Mouse (Mus musculus): ENCODE results near the gene Gxylt2. TPM values are rescaled to one million over a fixed set of nuclear protein-coding genes. Genes with fewer than 3 reads are reported as not detected.

Gxylt2 gene
- polyA plus RNA-seq, 1 experiment = 0.43 TPM

- H3K4me1 ChIP-seq (ENCODE audit: control insufficient read depth, insufficient read depth, insufficient read length, low read length) = peaks cover 2% of the 10 kb centered on the region; the same call in 1 of the 2 replicates
- WGBS = 9% methylated on average over 7 of the region's 7 CpGs
- no peaks in the 10 kb centered on the region for H3K36me3 ChIP-seq (ENCODE audit: control insufficient read depth, insufficient read depth, low read length)
- no peak overlapping the region for H3K27ac ChIP-seq (ENCODE audit: insufficient read depth, low read depth, low read length)
- TF ChIP-seq CTCF (IDR thresholded peaks at IDR 0.05; ENCODE audit: extremely low read depth, insufficient read length, insufficient replicate concordance, low read depth, low read length) (no peak), POLR2A (IDR thresholded peaks at IDR 0.05; ENCODE audit: low read depth, low read length) (no peak)
- H3K27me3 ChIP-seq (ENCODE audit: control insufficient read depth, insufficient read depth, low read length) = no peaks in the 10 kb centered on the region
- H3K4me3 ChIP-seq (ENCODE audit: low read depth, low read length) = no peak overlapping the region
Observed at GRCm38 (mm10) chr6:100671401-100671800, 33.1 kb upstream of the Gxylt2 start.

GRCm38 (mm10) chr6:100674974-100675373 lies 29.6 kb upstream of the Gxylt2 start:
- Histone ChIP-seq H3K4me3 (ENCODE audit: low read depth, low read length) (no peak overlapping the region), H3K27me3 (ENCODE audit: control insufficient read depth, insufficient read depth, low read length) (no peaks in the 10 kb centered on the region), H3K27ac (ENCODE audit: insufficient read depth, low read depth, low read length) (no peak overlapping the region), H3K4me1 (ENCODE audit: control insufficient read depth, insufficient read depth, insufficient read length, low read length) (peaks cover 2% of the 10 kb centered on the region; the same call in 1 of the 2 replicates), H3K36me3 (ENCODE audit: control insufficient read depth, insufficient read depth, low read length) (no peaks in the 10 kb centered on the region)
- 7% methylated on average over 6 of the region's 6 CpGs for WGBS
- no peak for TF ChIP-seq CTCF (IDR thresholded peaks at IDR 0.05; ENCODE audit: extremely low read depth, insufficient read length, insufficient replicate concordance, low read depth, low read length)
- no peak for TF ChIP-seq POLR2A (IDR thresholded peaks at IDR 0.05; ENCODE audit: low read depth, low read length)

GRCm38 (mm10) chr6:100676461-100676860 lies 28.1 kb upstream of the Gxylt2 start:
- Histone ChIP-seq H3K4me3 (ENCODE audit: low read depth, low read length) (no peak overlapping the region), H3K4me1 (ENCODE audit: control insufficient read depth, insufficient read depth, insufficient read length, low read length) (no peaks in the 10 kb centered on the region; the same call in 1 of the 2 replicates), H3K36me3 (ENCODE audit: control insufficient read depth, insufficient read depth, low read length) (no peaks in the 10 kb centered on the region), H3K27me3 (ENCODE audit: control insufficient read depth, insufficient read depth, low read length) (no peaks in the 10 kb centered on the region), H3K27ac (ENCODE audit: insufficient read depth, low read depth, low read length) (no peak overlapping the region)
- TF ChIP-seq POLR2A (IDR thresholded peaks at IDR 0.05; ENCODE audit: low read depth, low read length) (no peak), CTCF (IDR thresholded peaks at IDR 0.05; ENCODE audit: extremely low read depth, insufficient read length, insufficient replicate concordance, low read depth, low read length) (no peak)
- WGBS = 94% methylated on average over 7 of the region's 7 CpGs

- Histone ChIP-seq H3K36me3 (ENCODE audit: control insufficient read depth, insufficient read depth, low read length) (no peaks in the 10 kb centered on the region), H3K4me1 (ENCODE audit: control insufficient read depth, insufficient read depth, insufficient read length, low read length) (no peaks in the 10 kb centered on the region; the same call in 1 of the 2 replicates), H3K27ac (ENCODE audit: insufficient read depth, low read depth, low read length) (no peak overlapping the region), H3K4me3 (ENCODE audit: low read depth, low read length) (no peak overlapping the region), H3K27me3 (ENCODE audit: control insufficient read depth, insufficient read depth, low read length) (no peaks in the 10 kb centered on the region)
- 87% methylated on average over 2 of the region's 2 CpGs for WGBS
- TF ChIP-seq POLR2A (IDR thresholded peaks at IDR 0.05; ENCODE audit: low read depth, low read length) (no peak), CTCF (IDR thresholded peaks at IDR 0.05; ENCODE audit: extremely low read depth, insufficient read length, insufficient replicate concordance, low read depth, low read length) (no peak)
Observed at GRCm38 (mm10) chr6:100678636-100679035, 25.9 kb upstream of the Gxylt2 start.

- H3K27ac ChIP-seq (ENCODE audit: insufficient read depth, low read depth, low read length) = no peak overlapping the region
- no peaks in the 10 kb centered on the region for H3K4me1 ChIP-seq (ENCODE audit: control insufficient read depth, insufficient read depth, insufficient read length, low read length)
- H3K4me3 ChIP-seq (ENCODE audit: low read depth, low read length) = no peak overlapping the region
- 81% methylated on average over 2 of the region's 2 CpGs for WGBS
- H3K27me3 ChIP-seq (ENCODE audit: control insufficient read depth, insufficient read depth, low read length) = no peaks in the 10 kb centered on the region
- H3K36me3 ChIP-seq (ENCODE audit: control insufficient read depth, insufficient read depth, low read length) = no peaks in the 10 kb centered on the region
- TF ChIP-seq CTCF (IDR thresholded peaks at IDR 0.05; ENCODE audit: extremely low read depth, insufficient read length, insufficient replicate concordance, low read depth, low read length) (no peak), POLR2A (IDR thresholded peaks at IDR 0.05; ENCODE audit: low read depth, low read length) (no peak)
Observed at GRCm38 (mm10) chr6:100686341-100686740, 18.2 kb upstream of the Gxylt2 start.

GRCm38 (mm10) chr6:100699986-100700385 lies 4.5 kb upstream of the Gxylt2 start:
- Histone ChIP-seq H3K27ac (ENCODE audit: insufficient read depth, low read depth, low read length) (no peak overlapping the region), H3K36me3 (ENCODE audit: control insufficient read depth, insufficient read depth, low read length) (no peaks in the 10 kb centered on the region), H3K4me1 (ENCODE audit: control insufficient read depth, insufficient read depth, insufficient read length, low read length) (no peaks in the 10 kb centered on the region), H3K4me3 (ENCODE audit: low read depth, low read length) (no peak overlapping the region), H3K27me3 (ENCODE audit: control insufficient read depth, insufficient read depth, low read length) (peaks cover 8% of the 10 kb centered on the region; the same call in 1 of the 2 replicates)
- TF ChIP-seq CTCF (IDR thresholded peaks at IDR 0.05; ENCODE audit: extremely low read depth, insufficient read length, insufficient replicate concordance, low read depth, low read length) (no peak), POLR2A (IDR thresholded peaks at IDR 0.05; ENCODE audit: low read depth, low read length) (no peak)
- 70% methylated on average over 5 of the region's 5 CpGs for WGBS

- no peaks in the 10 kb centered on the region for H3K4me1 ChIP-seq (ENCODE audit: control insufficient read depth, insufficient read depth, insufficient read length, low read length)
- 79% methylated on average over 5 of the region's 5 CpGs for whole genome bisulfite sequencing
- no peak overlapping the region for H3K4me3 ChIP-seq (ENCODE audit: low read depth, low read length)
- no peak overlapping the region for H3K27ac ChIP-seq (ENCODE audit: insufficient read depth, low read depth, low read length)
- no peak for TF ChIP-seq CTCF (IDR thresholded peaks at IDR 0.05; ENCODE audit: extremely low read depth, insufficient read length, insufficient replicate concordance, low read depth, low read length)
- TF ChIP-seq POLR2A (IDR thresholded peaks at IDR 0.05; ENCODE audit: low read depth, low read length) = no peak
- no peaks in the 10 kb centered on the region for H3K36me3 ChIP-seq (ENCODE audit: control insufficient read depth, insufficient read depth, low read length)
- peaks cover 10% of the 10 kb centered on the region; the same call in 1 of the 2 replicates for H3K27me3 ChIP-seq (ENCODE audit: control insufficient read depth, insufficient read depth, low read length)
Observed at GRCm38 (mm10) chr6:100700774-100701173, 3.8 kb upstream of the Gxylt2 start.
